Mouse (Mus musculus): ENCODE data around the gene Ell3. TPM values are rescaled to one million over a fixed set of nuclear protein-coding genes. Genes with fewer than 3 reads are reported as not detected.

The Ell3 gene
- total and polyA plus RNA-seq, 3 experiments, result 0.02 TPM; not detected in 2

- peak; percentile 57; the same call in 1 of the 2 replicates for ATAC-seq (ENCODE audit: extremely low read depth, insufficient number of reproducible peaks, low FRiP score, poor library complexity, severe bottlenecking)
- H3K36me3 ChIP-seq (replicated peaks), result peaks cover 39% of the 10 kb centered on the region
Observed at GRCm38 (mm10) chr2:121442259-121443067, 1.6 kb downstream of the Ell3 start.

GRCm38 (mm10) chr2:121441800-121442199 is 2.3 kb downstream of the Ell3 start:
- H3K36me3 ChIP-seq (replicated peaks), result peaks cover 44% of the 10 kb centered on the region
- no peaks in the 10 kb centered on the region for H3K9me3 ChIP-seq (replicated peaks)
- peak overlapping the region; percentile 74; the same call in 1 of the 2 replicates for H3K4me3 ChIP-seq (ENCODE audit: low read depth, low read length)
- H3K4me1 ChIP-seq (ENCODE audit: insufficient read depth, low read depth, low read length), result peaks cover 42% of the 10 kb centered on the region
- ATAC-seq (ENCODE audit: extremely low read depth, insufficient number of reproducible peaks, low FRiP score, poor library complexity, severe bottlenecking), result no peak
- no peak for DNase-seq (ENCODE audit: low spot score)
- TF ChIP-seq CTCF (IDR thresholded peaks at IDR 0.05; ENCODE audit: low read depth, low read length) (no peak), GATA2 (IDR thresholded peaks at IDR 0.05; ENCODE audit: borderline replicate concordance, low read depth, low read length) (no peak), GATA1 (IDR thresholded peaks at IDR 0.05; ENCODE audit: borderline replicate concordance, low read length) (no peak), POLR2AphosphoS5 (IDR thresholded peaks at IDR 0.05; ENCODE audit: insufficient replicate concordance, low read depth, low read length) (no peak), TAL1 (conservative IDR thresholded peaks at IDR 0.05; ENCODE audit: low read depth, low read length) (no peak)
- H3K27me3 ChIP-seq (ENCODE audit: insufficient read depth, low read length), result 0 out of 2 replicates have a peak, but pooled peaks cover 2% of the 10 kb centered on the region

More at GRCm38 (mm10) chr2:121442259-121443067, 1.6 kb downstream of the Ell3 start:
- Histone ChIP-seq H3K27me3 (ENCODE audit: insufficient read depth, low read length) (0 out of 2 replicates have a peak, but pooled peaks cover 2% of the 10 kb centered on the region), H3K9me3 (replicated peaks) (no peaks in the 10 kb centered on the region), H3K4me1 (ENCODE audit: insufficient read depth, low read depth, low read length) (peaks cover 44% of the 10 kb centered on the region), H3K4me3 (ENCODE audit: low read depth, low read length) (peak overlapping the region; percentile 74)
- TF ChIP-seq POLR2AphosphoS5 (IDR thresholded peaks at IDR 0.05; ENCODE audit: insufficient replicate concordance, low read depth, low read length), result no peak
- no peak for TF ChIP-seq GATA2 (IDR thresholded peaks at IDR 0.05; ENCODE audit: borderline replicate concordance, low read depth, low read length)
- no peak for TF ChIP-seq TAL1 (conservative IDR thresholded peaks at IDR 0.05; ENCODE audit: low read depth, low read length)
- no peak for TF ChIP-seq CTCF (IDR thresholded peaks at IDR 0.05; ENCODE audit: low read depth, low read length)
- no peak for TF ChIP-seq GATA1 (IDR thresholded peaks at IDR 0.05; ENCODE audit: borderline replicate concordance, low read length)
- peak; percentile 76 for DNase-seq (ENCODE audit: low spot score)

- no peak for TF ChIP-seq GATA2 (IDR thresholded peaks at IDR 0.05; ENCODE audit: borderline replicate concordance, low read depth, low read length)
- TF ChIP-seq GATA1 (IDR thresholded peaks at IDR 0.05; ENCODE audit: borderline replicate concordance, low read length), result no peak
- TF ChIP-seq POLR2AphosphoS5 (IDR thresholded peaks at IDR 0.05; ENCODE audit: insufficient replicate concordance, low read depth, low read length), result no peak
- TF ChIP-seq TAL1 (conservative IDR thresholded peaks at IDR 0.05; ENCODE audit: low read depth, low read length), result no peak
- no peak for TF ChIP-seq CTCF (IDR thresholded peaks at IDR 0.05; ENCODE audit: low read depth, low read length)
- Histone ChIP-seq H3K36me3 (replicated peaks) (peaks cover 47% of the 10 kb centered on the region), H3K9me3 (replicated peaks) (no peaks in the 10 kb centered on the region), H3K27me3 (ENCODE audit: insufficient read depth, low read length) (0 out of 2 replicates have a peak, but pooled peaks cover 2% of the 10 kb centered on the region), H3K4me3 (ENCODE audit: low read depth, low read length) (no peak overlapping the region), H3K4me1 (ENCODE audit: insufficient read depth, low read depth, low read length) (peaks cover 34% of the 10 kb centered on the region)
- no peak for ATAC-seq (ENCODE audit: extremely low read depth, insufficient number of reproducible peaks, low FRiP score, poor library complexity, severe bottlenecking)
- no peak for DNase-seq (ENCODE audit: low spot score)
Observed at GRCm38 (mm10) chr2:121440834-121441605, 3.1 kb downstream of the Ell3 start.

GRCm38 (mm10) chr2:121439746-121440145 is 4.3 kb downstream of the Ell3 start:
- no peak overlapping the region for H3K4me3 ChIP-seq (ENCODE audit: low read depth, low read length)
- TF ChIP-seq GATA2 (IDR thresholded peaks at IDR 0.05; ENCODE audit: borderline replicate concordance, low read depth, low read length) (no peak), GATA1 (IDR thresholded peaks at IDR 0.05; ENCODE audit: borderline replicate concordance, low read length) (no peak), TAL1 (conservative IDR thresholded peaks at IDR 0.05; ENCODE audit: low read depth, low read length) (no peak), CTCF (IDR thresholded peaks at IDR 0.05; ENCODE audit: low read depth, low read length) (no peak), POLR2AphosphoS5 (IDR thresholded peaks at IDR 0.05; ENCODE audit: insufficient replicate concordance, low read depth, low read length) (no peak)
- ATAC-seq (ENCODE audit: extremely low read depth, insufficient number of reproducible peaks, low FRiP score, poor library complexity, severe bottlenecking) (no peak), DNase-seq (ENCODE audit: low spot score) (no peak)
- peaks cover 23% of the 10 kb centered on the region for H3K4me1 ChIP-seq (ENCODE audit: insufficient read depth, low read depth, low read length)
- H3K36me3 ChIP-seq (replicated peaks), result peaks cover 58% of the 10 kb centered on the region
- H3K27me3 ChIP-seq (ENCODE audit: insufficient read depth, low read length), result 0 out of 2 replicates have a peak, but pooled peaks cover 2% of the 10 kb centered on the region
- H3K9me3 ChIP-seq (replicated peaks), result no peaks in the 10 kb centered on the region

GRCm38 (mm10) chr2:121434854-121435253 is 9.2 kb downstream of the Ell3 start:
- ATAC-seq (ENCODE audit: extremely low read depth, insufficient number of reproducible peaks, low FRiP score, poor library complexity, severe bottlenecking) (no peak), DNase-seq (ENCODE audit: low spot score) (peak; percentile 22)
- Histone ChIP-seq H3K4me3 (ENCODE audit: low read depth, low read length) (no peak overlapping the region), H3K4me1 (ENCODE audit: insufficient read depth, low read depth, low read length) (no peaks in the 10 kb centered on the region; the same call in 1 of the 2 replicates), H3K36me3 (replicated peaks) (peaks cover 90% of the 10 kb centered on the region), H3K9me3 (replicated peaks) (no peaks in the 10 kb centered on the region), H3K27me3 (ENCODE audit: insufficient read depth, low read length) (no peaks in the 10 kb centered on the region)
- TF ChIP-seq GATA2 (IDR thresholded peaks at IDR 0.05; ENCODE audit: borderline replicate concordance, low read depth, low read length) (no peak), POLR2AphosphoS5 (IDR thresholded peaks at IDR 0.05; ENCODE audit: insufficient replicate concordance, low read depth, low read length) (no peak), GATA1 (IDR thresholded peaks at IDR 0.05; ENCODE audit: borderline replicate concordance, low read length) (no peak), CTCF (IDR thresholded peaks at IDR 0.05; ENCODE audit: low read depth, low read length) (0 out of 2 replicates have a peak, but pooled peaks have one; percentile 30), TAL1 (conservative IDR thresholded peaks at IDR 0.05; ENCODE audit: low read depth, low read length) (no peak)
